Mouse (Mus musculus) forebrain, embryonic 15.5 days (tissue): ENCODE data around the gene Ap5b1. TPM values are rescaled to one million over a fixed set of nuclear protein-coding genes. Genes with fewer than 3 reads are reported as not detected.

ENCODE experiments used
- ATAC-seq: fragments of 200-750 bp; cut with Nextera tagmentation; replicated peaks from 2 replicates; pipeline ENCODE4 v1.8.0; 2017; ENCODE audit warnings: mild to moderate bottlenecking, moderate TSS enrichment, moderate library complexity
- H3K27ac ChIP-seq: fragments of 300-500 bp; sonication (generic); replicated peaks from 2 replicates; pipeline ENCODE4 v1.5.1; 2015; ENCODE audit warnings: mild to moderate bottlenecking, inconsistent platforms
- H3K27me3 ChIP-seq: fragments of 300-500 bp; sonication (generic); 2 replicates; pipeline ENCODE4 v1.6.1; 2015; ENCODE audit warnings: inconsistent platforms
- H3K36me3 ChIP-seq: fragments of 300-500 bp; sonication (generic); 2 replicates; pipeline ENCODE4 v1.6.1; 2015; ENCODE audit warnings: mild to moderate bottlenecking, inconsistent platforms
- H3K4me1 ChIP-seq: fragments of 300-500 bp; sonication (generic); 2 replicates; pipeline ENCODE4 v1.6.1; 2015; ENCODE audit warnings: inconsistent platforms
- H3K4me2 ChIP-seq: fragments of 300-500 bp; sonication (generic); replicated peaks from 2 replicates; pipeline ENCODE4 v1.6.1; 2015; ENCODE audit warnings: mild to moderate bottlenecking, inconsistent platforms
- H3K4me3 ChIP-seq: fragments of 300-500 bp; sonication (generic); 2 replicates; pipeline ENCODE4 v1.5.1; 2015; ENCODE audit warnings: mild to moderate bottlenecking, inconsistent platforms
- H3K9ac ChIP-seq: fragments of 300-500 bp; sonication (generic); replicated peaks from 2 replicates; pipeline ENCODE4 v1.6.1; 2015; ENCODE audit warnings: mild to moderate bottlenecking, inconsistent platforms
- H3K9me3 ChIP-seq: fragments of 300-500 bp; sonication (generic); 2 replicates; pipeline ENCODE4 v1.6.1; 2016; ENCODE audit warnings: inconsistent platforms
- WGBS: fragments of 180-500 bp; shearing (Covaris S2); methylation state at CpG from one replicate; pipeline ENCODE4 v1.1.7; 2015; ENCODE audit warnings: mixed read lengths; 5-methylcytosine and 5-hydroxymethylcytosine counted together
- polyA plus RNA-seq: library from polyadenylated mRNA; unstranded; fragments of >200 nt; fragmentation: Nextera tagmentation; extraction: Ambion mirVana; gene quantifications from 2 replicates; pipeline ENCODE4 v1.2.1, GENCODE M21; 2015

Gene Ap5b1
- polyA plus RNA-seq: 2.2 and 2.3 TPM in 2 replicates

- H3K4me1 ChIP-seq: peaks cover 17% of the 10 kb centered on the region
- ATAC-seq: peak; percentile 87
- H3K9me3 ChIP-seq: no peaks in the 10 kb centered on the region
- H3K27me3 ChIP-seq: peaks cover 4% of the 10 kb centered on the region; the same call in 1 of the 2 replicates
- peak within 1 kb of the TSS; percentile 93 for H3K4me2 ChIP-seq
- peak within 1 kb of the TSS; percentile 85 for H3K27ac ChIP-seq
- peak within 1 kb of the TSS; percentile 57 for H3K4me3 ChIP-seq
- H3K9ac ChIP-seq: peak within 1 kb of the TSS; percentile 63
- under 1% methylated on average over 102 of the region's 102 CpGs for WGBS
- no peaks in the 10 kb centered on the region for H3K36me3 ChIP-seq
These were observed at the start of gene Ap5b1 for GRCm38 (mm10) chr19:5567534-5568469. Gene Ap5b1, plus strand, starts transcription at chr19:5568025.

DNA sequence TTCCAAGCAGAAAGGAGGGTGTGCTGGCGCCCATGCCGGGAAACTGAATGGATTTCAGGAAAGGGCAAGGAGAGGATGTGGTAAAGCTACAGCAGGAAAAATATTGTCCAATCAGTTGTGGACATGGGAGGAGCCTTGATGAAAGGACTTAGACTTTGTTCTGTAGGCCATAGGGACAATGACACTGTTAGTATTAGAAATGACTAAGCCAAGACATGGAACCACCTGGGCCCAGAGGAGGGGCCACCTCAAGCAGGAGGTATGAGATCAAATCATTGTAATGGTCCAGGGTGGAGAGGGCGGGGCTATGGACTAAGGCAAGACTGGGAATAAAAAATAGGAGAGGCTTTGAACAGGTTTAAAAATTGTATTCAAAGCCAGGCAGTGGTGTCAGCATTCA is 49.1 kb upstream of the Ap5b1 start:
- Histone ChIP-seq H3K27me3 (no peaks in the 10 kb centered on the region), H3K4me2 (no peak overlapping the region), H3K36me3 (no peaks in the 10 kb centered on the region), H3K9ac (no peak overlapping the region), H3K9me3 (no peaks in the 10 kb centered on the region), H3K4me1 (no peaks in the 10 kb centered on the region), H3K27ac (no peak overlapping the region), H3K4me3 (no peak overlapping the region)
- 84% methylated on average over 3 of the region's 3 CpGs for WGBS
- no peak for ATAC-seq

DNA sequence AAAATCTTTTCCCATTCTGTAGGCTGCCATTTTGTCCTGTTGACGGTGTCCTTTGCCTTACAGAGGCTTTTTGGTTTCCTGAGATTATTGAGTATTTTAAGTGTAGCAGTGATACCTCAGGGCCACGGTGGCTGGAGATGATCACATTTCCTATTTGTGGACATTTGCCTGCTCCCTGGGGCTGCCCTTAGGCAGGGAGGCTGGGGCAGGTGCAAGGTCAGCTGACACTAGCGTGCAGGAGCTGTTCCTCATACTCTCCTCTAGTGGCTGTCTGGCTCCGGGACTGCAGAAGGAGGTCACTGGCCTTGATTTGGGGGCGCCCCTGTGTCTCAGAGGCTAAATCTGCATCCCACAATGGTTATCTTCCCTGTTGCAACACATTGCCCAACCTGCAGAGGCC is 42.6 kb upstream of the Ap5b1 start:
- no peak for ATAC-seq
- Histone ChIP-seq H3K4me1 (peaks cover 9% of the 10 kb centered on the region), H3K27ac (no peak overlapping the region), H3K36me3 (no peaks in the 10 kb centered on the region), H3K4me2 (no peak overlapping the region), H3K9ac (no peak overlapping the region), H3K27me3 (no peaks in the 10 kb centered on the region), H3K9me3 (no peaks in the 10 kb centered on the region), H3K4me3 (no peak overlapping the region)
- WGBS: 77% methylated on average over 5 of the region's 5 CpGs

GRCm38 (mm10) chr19:5529325-5530137 is 38.3 kb upstream of the Ap5b1 start:
- peaks cover 11% of the 10 kb centered on the region for H3K4me1 ChIP-seq
- H3K27ac ChIP-seq: no peak overlapping the region
- H3K27me3 ChIP-seq: no peaks in the 10 kb centered on the region
- H3K36me3 ChIP-seq: no peaks in the 10 kb centered on the region
- no peaks in the 10 kb centered on the region for H3K9me3 ChIP-seq
- H3K4me2 ChIP-seq: peak overlapping the region; percentile 12
- ATAC-seq: peak; percentile 86
- H3K9ac ChIP-seq: no peak overlapping the region
- H3K4me3 ChIP-seq: no peak overlapping the region
- WGBS: 10% methylated on average over 20 of the region's 20 CpGs

- Histone ChIP-seq H3K9ac (no peak overlapping the region), H3K9me3 (no peaks in the 10 kb centered on the region), H3K4me2 (no peak overlapping the region), H3K4me1 (peaks cover 11% of the 10 kb centered on the region), H3K36me3 (no peaks in the 10 kb centered on the region), H3K27ac (no peak overlapping the region), H3K4me3 (no peak overlapping the region), H3K27me3 (no peaks in the 10 kb centered on the region)
- 6% methylated on average over 7 of the region's 7 CpGs for WGBS
- ATAC-seq: no peak
These were observed 37.7 kb upstream of the Ap5b1 start for GRCm38 (mm10) chr19:5530138-5530524.

- Histone ChIP-seq H3K27ac (no peak overlapping the region), H3K4me1 (peaks cover 11% of the 10 kb centered on the region), H3K4me2 (no peak overlapping the region), H3K27me3 (no peaks in the 10 kb centered on the region), H3K9ac (no peak overlapping the region), H3K4me3 (no peak overlapping the region), H3K36me3 (no peaks in the 10 kb centered on the region), H3K9me3 (no peaks in the 10 kb centered on the region)
- WGBS: 76% methylated on average over 8 of the region's 8 CpGs
- ATAC-seq: no peak
These were observed 35.3 kb upstream of the Ap5b1 start for GRCm38 (mm10) chr19:5532520-5532919.

DNA sequence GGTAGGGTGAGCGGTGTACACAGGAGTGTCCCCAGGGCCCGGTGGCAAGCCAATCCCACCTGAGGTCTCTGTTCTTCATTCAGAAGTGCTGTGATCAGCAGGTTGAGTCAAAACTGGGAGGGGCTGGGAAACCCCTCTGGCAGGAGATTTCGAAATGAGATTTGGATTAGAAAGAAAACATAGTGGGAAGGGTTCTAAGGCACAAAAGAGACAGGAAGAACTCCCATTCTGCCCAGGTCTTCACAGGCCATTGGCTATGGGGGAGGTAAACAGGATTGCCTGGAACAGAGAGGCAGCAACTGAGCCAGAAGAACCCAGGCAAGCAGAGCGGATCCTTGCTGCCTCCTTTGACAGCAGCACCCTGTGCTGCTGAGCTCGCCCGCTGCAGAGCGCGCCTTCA is 29.0 kb upstream of the Ap5b1 start:
- Histone ChIP-seq H3K4me2 (no peak overlapping the region), H3K4me3 (no peak overlapping the region), H3K4me1 (no peaks in the 10 kb centered on the region), H3K27ac (no peak overlapping the region), H3K9ac (no peak overlapping the region), H3K27me3 (no peaks in the 10 kb centered on the region), H3K9me3 (no peaks in the 10 kb centered on the region), H3K36me3 (no peaks in the 10 kb centered on the region)
- WGBS: 60% methylated on average over 8 of the region's 8 CpGs
- no peak for ATAC-seq

GRCm38 (mm10) chr19:5543362-5543761 is 24.5 kb upstream of the Ap5b1 start:
- H3K9me3 ChIP-seq: no peaks in the 10 kb centered on the region
- WGBS: 86% methylated on average over 9 of the region's 9 CpGs
- H3K9ac ChIP-seq: no peak overlapping the region
- H3K27me3 ChIP-seq: no peaks in the 10 kb centered on the region
- no peaks in the 10 kb centered on the region for H3K36me3 ChIP-seq
- H3K4me1 ChIP-seq: no peaks in the 10 kb centered on the region
- no peak overlapping the region for H3K4me3 ChIP-seq
- ATAC-seq: no peak
- H3K4me2 ChIP-seq: no peak overlapping the region
- no peak overlapping the region for H3K27ac ChIP-seq

- H3K4me1 ChIP-seq: no peaks in the 10 kb centered on the region
- ATAC-seq: no peak
- WGBS: 56% methylated on average over 11 of the region's 11 CpGs
- no peaks in the 10 kb centered on the region for H3K27me3 ChIP-seq
- H3K4me3 ChIP-seq: no peak overlapping the region
- H3K36me3 ChIP-seq: no peaks in the 10 kb centered on the region
- H3K4me2 ChIP-seq: no peak overlapping the region
- no peak overlapping the region for H3K27ac ChIP-seq
- no peaks in the 10 kb centered on the region for H3K9me3 ChIP-seq
- no peak overlapping the region for H3K9ac ChIP-seq
These were observed 23.8 kb upstream of the Ap5b1 start for GRCm38 (mm10) chr19:5544031-5544430.

DNA sequence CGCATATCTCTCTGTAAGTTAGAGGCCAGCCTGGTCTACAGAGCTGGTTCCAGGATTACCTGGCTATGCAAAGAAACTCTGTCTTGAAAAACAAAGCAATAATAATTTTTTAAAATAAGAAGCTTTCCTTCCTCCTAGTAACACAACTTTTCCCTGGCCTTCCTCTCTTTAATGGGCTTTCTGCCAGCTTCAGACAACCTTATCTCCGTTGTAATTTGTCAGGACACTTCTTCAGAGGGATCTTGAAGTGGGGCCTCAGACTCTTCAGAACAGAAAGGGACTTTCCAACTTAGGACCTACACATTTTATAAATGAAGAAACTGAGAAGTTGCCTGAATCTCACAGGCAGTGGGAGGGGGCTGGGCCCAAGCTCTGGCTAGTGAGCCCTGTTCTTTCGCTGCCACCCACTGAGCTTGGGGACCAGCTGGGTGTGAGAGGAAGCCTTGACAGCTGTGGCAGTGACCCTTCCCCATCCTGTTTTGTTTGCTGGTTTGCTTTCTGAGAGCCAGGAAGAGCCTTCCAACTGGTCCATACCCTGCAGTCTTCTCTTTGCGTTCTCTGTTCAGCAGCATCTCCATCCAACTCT is 20.3 kb upstream of the Ap5b1 start:
- no peaks in the 10 kb centered on the region for H3K27me3 ChIP-seq
- no peaks in the 10 kb centered on the region for H3K4me1 ChIP-seq
- no peak overlapping the region for H3K4me3 ChIP-seq
- H3K27ac ChIP-seq: no peak overlapping the region
- H3K36me3 ChIP-seq: no peaks in the 10 kb centered on the region
- H3K9me3 ChIP-seq: no peaks in the 10 kb centered on the region
- ATAC-seq: no peak
- no peak overlapping the region for H3K4me2 ChIP-seq
- WGBS: 77% methylated on average over 4 of the region's 4 CpGs
- H3K9ac ChIP-seq: no peak overlapping the region

- Histone ChIP-seq H3K27me3 (peaks cover 31% of the 10 kb centered on the region), H3K4me2 (no peak overlapping the region), H3K4me1 (no peaks in the 10 kb centered on the region), H3K36me3 (no peaks in the 10 kb centered on the region), H3K4me3 (no peak overlapping the region), H3K27ac (no peak overlapping the region), H3K9ac (no peak overlapping the region), H3K9me3 (no peaks in the 10 kb centered on the region)
- ATAC-seq: no peak
- 56% methylated on average over 8 of the region's 8 CpGs for WGBS
These were observed 14.0 kb upstream of the Ap5b1 start for GRCm38 (mm10) chr19:5553802-5554201.

DNA sequence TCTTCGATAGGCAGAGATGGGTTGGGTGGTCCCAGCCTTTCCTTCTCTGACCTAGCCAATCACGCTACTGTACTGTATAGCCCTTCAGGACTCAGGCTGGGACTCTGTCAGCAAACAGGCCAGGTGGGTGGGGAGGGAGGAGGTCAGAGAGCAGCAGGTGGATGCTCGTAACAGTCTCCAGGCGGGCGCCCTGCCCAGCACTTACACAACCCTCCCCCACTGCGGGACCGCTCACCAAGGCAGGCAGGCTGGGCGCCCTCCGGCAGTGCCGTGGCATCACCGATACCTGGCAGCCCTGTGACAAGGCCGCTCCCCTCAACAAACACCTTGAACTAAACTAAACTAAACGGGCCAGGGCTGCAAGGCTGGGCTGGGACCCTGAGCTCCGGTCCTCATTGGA is 13.6 kb upstream of the Ap5b1 start:
- Histone ChIP-seq H3K4me2 (no peak overlapping the region), H3K9ac (no peak overlapping the region), H3K4me3 (no peak overlapping the region), H3K27me3 (peaks cover 35% of the 10 kb centered on the region), H3K36me3 (no peaks in the 10 kb centered on the region), H3K9me3 (no peaks in the 10 kb centered on the region), H3K4me1 (no peaks in the 10 kb centered on the region), H3K27ac (no peak overlapping the region)
- 77% methylated on average over 14 of the region's 14 CpGs for WGBS
- ATAC-seq: no peak
